Mouse (Mus musculus) megakaryocyte-erythroid progenitor cell, adult 5-6 weeks (primary cell): Measurements from ENCODE around the gene Ptk6. TPM values are rescaled to one million over a fixed set of nuclear protein-coding genes. Genes with fewer than 3 reads are reported as not detected.
"Not testable (repeated sequence)": the region's sequence is repeated elsewhere in the genome, so short reads cannot be mapped to it uniquely, and the experiment has no call there.

Source experiments
- ATAC-seq: replicated peaks from 2 replicates; pipeline ENCODE4 v1.8.0; 2016; ENCODE audit warnings: mild to moderate bottlenecking, inconsistent platforms; ENCODE audit not compliant: severe bottlenecking, poor library complexity, low FRiP score, low TSS enrichment
- total RNA-seq, 2 experiments: library from RNA; stranded (forward) in 1 of 2; stranded (reverse) in 1 of 2; fragments of 200-1000, 215-1000 nt in 1 of 2; fragments of >200 nt in 1 of 2; fragmentation: Nextera tagmentation in 1 of 2; gene quantifications; 2 replicates each; pipeline ENCODE4 v1.2.3; 2014 to 2017

The Ptk6 gene
- total RNA-seq, 2 experiments from 2014 or later: not detected

DNA sequence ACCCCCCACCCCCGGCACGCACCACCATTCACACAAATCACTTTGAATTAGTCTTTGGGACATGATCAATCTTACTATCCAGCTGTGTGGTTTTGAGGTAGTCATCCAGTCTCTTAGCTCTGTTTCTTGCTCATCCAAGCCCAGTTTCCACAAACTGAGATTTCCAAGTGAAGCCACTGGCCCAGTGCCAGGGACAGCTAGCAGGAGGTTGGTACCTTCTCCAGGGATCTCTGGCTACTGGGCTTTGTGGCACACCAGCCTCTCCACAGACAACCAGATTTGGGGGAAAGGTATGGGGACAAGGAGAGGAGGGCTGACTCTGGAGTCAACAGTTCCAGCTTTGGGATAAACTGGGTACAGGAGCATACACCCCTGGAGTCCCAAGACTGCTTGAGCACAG, 17.8 kb upstream of the Ptk6 start:
- ATAC-seq: no peak

GRCm38 (mm10) chr2:181219538-181220216, 17.1 kb upstream of the Ptk6 start, which contains the start of gene Fndc11:
Gene Fndc11 (plus strand): TSS chr2:181220013.
- ATAC-seq: peak; percentile 69

GRCm38 (mm10) chr2:181218881-181219485, 16.4 kb upstream of the Ptk6 start:
- ATAC-seq: no peak

DNA sequence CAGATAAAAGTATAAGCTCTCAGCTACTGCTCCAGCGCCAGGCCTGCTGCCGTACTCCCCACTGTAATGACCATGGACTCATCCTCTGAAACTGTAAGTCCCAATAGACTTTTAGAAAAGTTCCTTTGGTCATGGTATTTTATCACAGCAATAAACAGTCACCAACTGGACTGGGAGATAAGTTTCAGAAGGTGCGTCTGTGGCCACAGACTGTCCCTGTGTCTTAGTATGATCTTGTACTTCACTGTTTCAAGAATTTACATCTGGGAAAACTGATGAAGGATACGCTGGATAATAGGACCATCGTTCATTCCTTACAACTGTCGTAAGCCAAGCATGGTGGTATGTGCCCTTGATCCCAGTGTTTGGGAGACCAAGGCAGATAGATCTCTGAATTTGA, 13.4 kb upstream of the Ptk6 start:
- no peak for ATAC-seq

DNA sequence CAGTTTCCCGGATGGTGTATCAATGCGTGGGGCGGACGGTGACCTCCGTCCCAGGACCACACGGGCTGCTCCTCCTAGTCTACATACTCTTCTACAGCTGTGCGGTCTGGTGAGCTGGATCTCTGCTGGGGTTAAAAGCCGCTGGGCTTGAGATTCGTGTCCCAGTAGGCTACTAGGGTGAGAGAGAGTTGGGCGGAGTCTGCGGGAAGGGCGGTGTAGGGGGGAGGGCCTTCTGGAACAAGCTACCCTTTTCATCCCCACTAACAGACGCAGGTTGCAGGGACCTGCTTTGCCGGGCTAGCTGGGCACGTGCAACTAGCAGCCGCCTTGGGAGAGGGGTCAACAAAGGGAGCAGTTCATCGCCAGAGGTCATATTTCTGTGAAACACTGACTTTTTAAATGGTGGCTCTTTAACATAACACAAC, 10.4 kb upstream of the Ptk6 start, which contains the start of gene Srms:
Gene Srms, minus strand, starts transcription at position 165 of the 425 bp plus-strand sequence.
- ATAC-seq: peak; percentile 84

DNA sequence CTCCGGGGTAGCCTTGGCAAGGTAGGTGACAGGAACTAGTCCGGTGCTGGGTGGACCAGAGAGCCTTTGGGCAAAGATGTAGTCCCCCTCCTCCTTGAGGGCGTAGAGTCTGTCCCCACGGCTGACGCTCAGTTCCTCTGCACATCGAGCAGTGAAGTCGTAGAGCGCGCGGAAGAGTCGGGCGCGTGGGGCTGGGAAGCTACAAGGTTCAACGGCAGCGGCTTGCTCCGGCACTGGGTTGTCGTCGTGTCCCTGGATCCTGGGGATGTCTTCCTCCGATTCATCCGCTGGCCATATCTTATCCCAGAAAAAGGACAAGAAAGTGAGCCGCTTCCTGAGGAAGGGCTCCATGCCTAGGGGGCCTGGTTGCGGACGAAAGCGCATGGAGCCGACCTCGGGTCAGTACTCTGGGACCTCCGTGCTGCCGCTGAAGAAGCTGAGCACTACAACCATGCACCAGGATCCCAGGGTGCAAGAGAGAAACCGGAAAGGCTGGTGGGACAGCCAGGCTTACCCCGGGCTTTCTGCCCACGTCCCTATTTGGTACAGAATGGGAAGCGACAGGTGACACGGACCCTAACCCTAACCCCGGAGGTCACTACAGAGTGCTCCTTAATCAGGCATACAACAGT, 9.9 kb upstream of the Ptk6 start:
- peak; percentile 34; the same call in 1 of the 2 replicates for ATAC-seq

DNA sequence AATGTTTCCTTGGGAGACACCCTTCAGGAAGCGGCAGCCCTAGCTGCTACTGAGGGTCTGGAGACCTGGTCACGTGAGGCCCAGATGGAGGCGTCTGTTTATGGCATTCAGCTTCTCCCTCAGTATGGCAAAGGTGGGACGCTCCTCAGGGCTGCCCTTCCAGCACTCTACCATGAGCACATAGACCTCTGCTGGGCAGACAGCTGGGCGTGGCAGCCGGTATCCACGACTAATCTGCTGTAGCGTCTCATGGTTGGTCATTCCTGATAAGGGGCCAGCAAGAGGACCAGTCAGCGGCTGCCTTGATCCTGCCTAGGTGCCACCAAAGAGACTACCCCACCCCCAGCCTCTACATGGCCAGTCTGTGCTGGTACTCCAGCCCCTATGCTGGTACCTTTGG, 3.5 kb upstream of the Ptk6 start:
- peak; percentile 79 for ATAC-seq

- ATAC-seq: peak; percentile 31; the same call in 1 of the 2 replicates
These were observed 3.1 kb upstream of the Ptk6 start for GRCm38 (mm10) chr2:181205678-181206077.

- ATAC-seq: no peak
These were observed 297 bp upstream of the Ptk6 start for GRCm38 (mm10) chr2:181202886-181203285.

DNA sequence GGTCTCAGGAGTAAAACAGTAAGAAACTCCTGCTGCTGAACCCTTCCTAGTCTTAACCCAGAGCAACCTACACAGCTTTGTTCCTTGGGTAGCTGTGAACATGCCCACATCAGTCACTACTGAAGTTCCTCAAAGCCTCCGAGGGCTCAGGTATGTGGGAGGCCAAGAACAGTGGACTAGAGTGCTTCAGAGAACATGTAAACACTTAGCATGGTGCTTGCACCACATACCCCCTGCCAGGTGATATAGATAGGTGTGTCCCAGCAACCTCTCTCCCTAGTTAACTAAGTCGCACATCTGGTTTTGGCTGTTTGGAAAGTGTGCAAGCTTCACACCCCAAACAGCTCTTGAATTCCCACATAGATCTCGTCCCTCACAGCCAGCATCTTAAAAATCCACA, 983 bp downstream of the Ptk6 start:
- ATAC-seq: no peak

GRCm38 (mm10) chr2:181196628-181197300, 5.8 kb downstream of the Ptk6 start:
- ATAC-seq: 0 out of 2 replicates have a peak, but pooled peaks have one; percentile 34

DNA sequence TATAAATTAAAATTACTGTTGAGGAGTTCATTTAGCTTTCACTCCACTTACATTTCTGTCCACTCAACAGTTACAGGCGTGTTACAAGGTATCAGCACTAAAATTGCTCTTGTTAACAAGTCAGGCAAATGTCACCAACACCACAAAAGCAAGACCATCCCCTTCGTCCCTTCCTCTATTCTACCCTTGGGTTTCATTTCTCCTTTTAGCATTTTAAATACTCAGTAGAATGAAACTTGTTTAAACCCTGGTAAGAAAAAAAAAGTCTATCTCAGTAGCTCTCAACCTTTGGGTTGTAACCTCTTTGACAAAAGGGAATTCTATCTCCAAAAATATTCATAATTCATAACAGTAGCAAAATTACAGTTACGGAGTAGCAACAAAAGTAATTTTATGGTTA, 9.5 kb downstream of the Ptk6 start:
- ATAC-seq: no peak

- no peak for ATAC-seq
These were observed 10.7 kb downstream of the Ptk6 start for GRCm38 (mm10) chr2:181191936-181192335.

DNA sequence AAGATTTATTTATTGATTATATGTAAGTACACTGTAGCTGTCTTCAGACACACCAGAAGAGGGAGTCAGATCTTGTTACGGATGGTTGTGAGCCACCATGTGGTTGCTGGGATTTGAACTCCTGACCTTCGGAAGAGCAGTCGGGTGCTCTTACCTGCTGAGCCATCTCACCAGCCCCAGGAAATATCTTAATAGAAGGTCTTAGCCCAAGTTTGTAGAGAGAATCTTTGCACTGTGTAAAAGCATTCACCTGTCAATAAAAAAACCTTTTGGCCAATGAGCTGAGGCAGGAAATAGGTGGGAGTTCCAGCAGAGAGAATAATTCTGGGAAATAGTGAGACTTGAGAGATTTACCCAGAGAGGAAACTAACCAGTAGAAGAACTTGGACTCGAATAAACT, 11.2 kb downstream of the Ptk6 start:
- ATAC-seq: not testable (repeated sequence)

GRCm38 (mm10) chr2:181189321-181189720, 13.3 kb downstream of the Ptk6 start:
- no peak for ATAC-seq

GRCm38 (mm10) chr2:181188681-181189080, 13.9 kb downstream of the Ptk6 start:
- no peak for ATAC-seq

GRCm38 (mm10) chr2:181187121-181188000, 15.2 kb downstream of the Ptk6 start, which contains the start of gene Ppdpf:
Gene Ppdpf (plus strand): TSS chr2:181187247.
- peak; percentile 95 for ATAC-seq

DNA sequence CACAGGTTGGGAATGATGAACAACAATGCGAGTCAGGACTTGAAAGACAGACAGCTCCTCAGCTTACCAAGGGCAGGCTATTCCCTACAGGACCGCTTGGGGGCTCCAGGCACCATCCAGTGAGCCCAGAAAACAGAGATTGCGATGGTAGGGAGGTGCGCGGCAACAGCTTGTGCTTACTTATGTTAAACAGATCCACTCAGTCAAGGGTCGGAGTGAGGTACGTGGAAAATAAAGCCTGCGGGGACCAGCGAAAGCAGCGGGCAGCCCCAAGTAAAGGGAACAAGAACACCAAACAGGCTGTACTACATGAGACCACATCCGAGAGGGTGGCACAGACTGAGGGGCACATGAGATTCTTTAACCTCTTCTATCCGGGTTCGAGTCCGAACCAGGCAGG, 16.0 kb downstream of the Ptk6 start:
- ATAC-seq: peak; percentile 84

- no peak for ATAC-seq
These were observed 21.7 kb downstream of the Ptk6 start for GRCm38 (mm10) chr2:181180898-181181297.
